Mouse (Mus musculus) thymus, postnatal 25 days (tissue): Measurements from ENCODE around the gene Cacul1.
"Not testable (repeated sequence)": the region's sequence is repeated elsewhere in the genome, so short reads cannot be mapped to it uniquely, and the experiment has no call there.

Experiments
- DNase-seq: peaks from one replicate; pipeline ENCODE4 v3.0.0; 2022

The Cacul1 gene

GRCm38 (mm10) chr19:60580582-60581339 lies at the start of gene Cacul1:
Cacul1 (minus strand) TSS chr19:60581025.
- DNase-seq: peak; percentile 92

DNA sequence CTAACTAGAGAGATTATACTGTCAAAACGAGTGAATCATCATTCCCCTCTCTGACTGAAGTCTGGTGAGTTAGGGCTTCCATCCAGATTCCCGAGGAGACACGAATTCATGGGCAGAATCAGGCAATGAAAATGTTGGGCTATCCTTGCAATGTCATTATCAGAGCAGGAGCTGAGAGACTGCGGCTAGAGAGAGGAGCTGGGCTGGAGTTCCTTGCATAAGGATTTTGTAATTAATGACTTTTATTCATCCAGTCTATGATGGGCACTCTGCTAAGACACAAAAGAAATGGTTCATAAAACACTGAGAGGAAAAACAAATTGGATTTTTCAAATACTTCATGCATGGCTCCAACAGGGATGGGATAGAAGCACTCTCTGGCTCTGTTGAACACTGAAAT lies 38.6 kb upstream of the Cacul1 start:
- DNase-seq: no peak

- DNase-seq: no peak
Measured at GRCm38 (mm10) chr19:60617007-60617406, 36.2 kb upstream of the Cacul1 start.

- DNase-seq: no peak
Measured at GRCm38 (mm10) chr19:60615470-60616200, 34.8 kb upstream of the Cacul1 start.

- peak; percentile 12 for DNase-seq
Measured at GRCm38 (mm10) chr19:60611525-60612215, 30.8 kb upstream of the Cacul1 start.

GRCm38 (mm10) chr19:60608766-60609165 lies 27.9 kb upstream of the Cacul1 start:
- peak; percentile 32 for DNase-seq

GRCm38 (mm10) chr19:60603586-60603985 lies 22.8 kb upstream of the Cacul1 start:
- no peak for DNase-seq

- DNase-seq: not testable (repeated sequence)
Measured at GRCm38 (mm10) chr19:60602066-60602465, 21.2 kb upstream of the Cacul1 start.

DNA sequence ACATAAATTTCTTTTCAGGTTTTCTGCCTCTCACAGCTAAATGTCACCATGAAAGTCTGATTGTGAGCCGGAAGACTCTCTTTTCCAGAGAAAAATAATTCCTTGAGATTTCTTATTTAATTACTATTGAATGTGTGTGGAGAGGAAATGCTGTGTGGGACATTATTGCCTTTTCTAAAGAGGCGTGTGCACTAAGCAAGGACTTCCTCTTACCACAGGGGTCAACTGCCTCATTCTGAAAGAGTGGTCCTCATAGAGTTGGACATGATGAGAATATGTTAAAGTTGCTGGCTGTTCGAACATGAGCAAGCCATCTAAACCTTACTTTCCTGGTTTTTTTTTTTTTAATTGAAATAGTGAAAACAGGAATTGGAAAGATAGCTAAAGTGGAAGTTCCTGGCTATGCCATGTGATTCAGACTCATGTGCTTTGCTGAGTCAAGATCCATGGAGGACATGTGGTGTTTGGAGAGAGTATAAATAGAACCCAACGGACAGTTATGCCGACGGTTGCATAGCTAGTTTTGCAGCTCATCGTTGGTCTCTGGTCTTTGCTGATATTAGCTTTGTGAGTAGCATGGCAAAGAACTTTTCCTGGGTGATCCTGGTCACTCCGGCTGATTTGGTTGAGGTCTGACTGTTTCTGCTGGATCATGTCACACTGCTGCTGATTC lies 17.3 kb upstream of the Cacul1 start:
- no peak for DNase-seq

DNA sequence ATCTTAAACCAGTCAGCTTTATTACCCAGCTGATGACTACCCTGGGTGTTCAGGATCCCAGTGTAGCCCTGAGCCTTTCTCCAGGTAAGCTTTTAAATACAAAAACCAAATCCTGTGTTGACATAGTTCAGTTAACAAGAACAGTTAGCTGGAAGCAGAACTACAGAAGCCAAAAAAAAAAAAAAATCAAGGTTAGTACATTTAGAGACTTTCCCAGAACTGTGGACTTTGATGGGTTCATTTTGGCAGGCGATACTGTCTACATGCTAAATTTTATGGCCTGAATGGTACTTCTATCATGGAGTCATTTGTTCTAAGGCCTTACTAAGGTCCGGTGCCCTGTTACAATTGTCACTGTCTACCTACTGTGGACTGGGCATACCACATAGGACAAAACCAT lies 8.8 kb upstream of the Cacul1 start:
- DNase-seq: no peak

GRCm38 (mm10) chr19:60586652-60587051 lies 5.8 kb upstream of the Cacul1 start:
- no peak for DNase-seq

- no peak for DNase-seq
Measured at GRCm38 (mm10) chr19:60583201-60583600, 2.4 kb upstream of the Cacul1 start.

DNA sequence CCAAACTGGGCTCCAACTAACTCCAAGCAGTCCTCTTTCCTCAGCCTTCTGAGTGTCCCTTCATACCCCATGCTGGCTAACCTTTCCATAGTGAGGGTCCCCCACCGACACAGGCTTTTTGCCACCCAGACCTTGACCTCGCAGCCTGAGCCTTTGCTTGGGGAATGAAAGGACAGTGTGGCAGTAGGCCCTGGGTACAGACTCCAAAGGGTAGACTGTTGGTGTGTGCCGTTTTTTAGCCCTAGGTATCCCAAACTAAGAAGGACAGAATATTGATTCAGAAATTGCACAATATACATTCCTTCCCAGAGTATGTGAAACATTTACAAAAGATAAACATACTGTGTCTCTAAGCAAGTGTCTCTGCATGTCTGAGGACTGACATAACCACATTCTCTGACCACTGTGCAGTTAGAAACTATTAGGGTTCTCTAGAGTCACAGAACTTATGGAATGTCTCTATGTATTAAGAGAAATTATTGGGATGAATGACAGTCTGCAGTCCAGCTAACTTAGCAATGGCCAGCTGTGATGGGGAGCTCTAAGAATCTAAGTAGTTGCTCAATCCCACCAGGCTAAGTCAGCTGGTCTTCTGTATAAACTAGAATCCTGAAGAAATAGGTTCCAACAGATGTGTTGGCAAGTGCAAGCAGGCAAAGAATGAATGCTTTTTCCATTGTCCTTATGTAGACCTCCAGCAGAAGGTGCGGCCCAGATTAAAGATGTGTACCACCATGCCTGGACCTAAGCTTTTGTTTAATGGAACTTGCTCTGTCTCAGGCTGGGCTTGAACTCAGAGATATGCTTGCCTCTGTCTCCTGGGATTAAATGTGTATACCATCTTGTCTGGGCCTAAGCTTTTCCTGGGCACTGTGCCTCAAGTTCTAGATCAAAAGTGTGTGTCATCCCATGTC lies 809 bp upstream of the Cacul1 start:
- DNase-seq: no peak

GRCm38 (mm10) chr19:60579771-60580581 lies 849 bp downstream of the Cacul1 start:
- peak; percentile 46 for DNase-seq

DNA sequence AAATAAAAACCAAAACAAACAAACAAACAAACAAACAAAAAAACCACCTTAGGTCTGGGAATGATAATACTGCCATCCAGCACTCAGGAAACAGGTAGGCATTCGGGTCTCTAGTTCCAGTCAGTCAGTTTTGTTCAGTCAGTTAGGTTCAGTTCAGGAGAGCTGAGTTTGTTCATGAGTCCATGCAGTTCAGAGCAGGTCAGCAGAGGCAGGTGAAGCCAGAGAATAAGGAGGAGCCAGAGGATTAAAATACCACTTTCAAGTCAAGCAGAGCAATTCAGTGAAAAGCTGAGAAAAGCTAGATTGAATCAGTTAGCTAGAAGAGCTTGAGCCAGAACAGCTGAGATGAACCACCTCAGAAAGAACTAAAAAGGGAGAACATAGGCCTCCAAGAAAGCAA lies 4.1 kb downstream of the Cacul1 start:
- DNase-seq: no peak

GRCm38 (mm10) chr19:60560497-60560896 lies 20.3 kb downstream of the Cacul1 start:
- DNase-seq: no peak

DNA sequence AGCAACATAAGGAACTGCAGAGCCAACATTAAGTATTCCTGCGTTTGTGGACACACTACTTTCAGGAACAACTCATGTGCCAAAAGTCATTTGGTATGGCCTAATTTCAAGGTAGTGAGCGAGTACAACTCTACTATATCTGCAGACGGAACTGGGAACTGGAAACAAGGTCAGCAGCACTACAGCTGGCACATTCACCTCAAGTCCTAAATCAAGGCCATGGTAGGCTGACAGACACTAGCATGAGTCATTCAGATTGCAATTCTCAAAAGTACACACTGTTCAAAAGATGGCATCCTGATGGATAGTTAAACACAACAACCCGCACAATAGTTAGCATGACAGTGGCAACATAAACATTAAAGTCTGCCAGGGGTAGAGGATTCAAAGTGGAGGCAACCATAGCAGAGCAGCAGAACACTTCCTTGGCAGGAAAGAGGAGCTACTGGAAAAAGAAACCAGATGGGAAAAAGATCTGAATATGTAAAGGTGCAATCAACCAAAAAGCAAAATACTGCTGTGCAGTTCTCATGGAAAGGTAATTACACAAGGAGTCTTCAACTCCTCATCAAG lies 25.9 kb downstream of the Cacul1 start:
- no peak for DNase-seq

- DNase-seq: peak; percentile 53
Measured at GRCm38 (mm10) chr19:60553501-60553900, 27.3 kb downstream of the Cacul1 start.

DNA sequence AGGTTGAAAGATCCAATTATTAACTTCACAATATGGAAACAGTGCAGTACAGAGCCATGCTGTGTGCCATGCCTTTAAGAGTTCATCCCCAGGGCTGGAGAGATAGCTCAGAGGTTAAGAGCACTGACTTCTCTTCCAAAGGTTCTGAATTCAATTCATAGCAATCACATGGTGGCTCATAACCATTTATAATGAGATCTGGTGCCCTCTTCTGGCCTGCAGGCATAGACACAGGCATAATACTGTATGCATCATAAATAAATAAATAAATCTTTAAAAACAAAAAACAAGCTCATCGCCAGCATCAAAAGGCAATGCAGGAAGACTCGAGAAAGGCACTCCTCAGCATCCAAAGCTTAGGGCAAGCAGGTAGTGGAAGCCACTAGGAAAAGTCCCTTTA lies 37.5 kb downstream of the Cacul1 start:
- DNase-seq: no peak

GRCm38 (mm10) chr19:60531897-60532296 lies 48.9 kb downstream of the Cacul1 start:
- DNase-seq: no peak

DNA sequence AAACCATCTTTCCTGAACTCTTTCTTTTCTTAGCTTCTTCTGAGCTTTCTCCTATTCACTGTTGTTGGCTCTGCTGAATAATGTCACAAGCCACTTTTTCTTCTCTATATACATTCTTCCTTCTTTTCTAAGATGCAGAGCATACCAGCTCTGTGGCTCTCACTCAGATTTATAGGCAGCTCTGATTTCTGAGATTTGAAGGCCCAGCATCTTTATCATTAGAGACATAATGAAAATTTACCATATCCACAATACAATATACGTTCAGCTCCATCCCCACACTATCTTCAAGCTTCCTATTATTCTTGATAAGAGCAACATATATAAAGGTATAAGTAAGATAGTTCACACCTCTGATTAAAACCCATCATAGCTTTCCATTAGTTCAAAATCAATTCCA lies 50.7 kb downstream of the Cacul1 start:
- DNase-seq: no peak
